Mouse (Mus musculus): Measurements from ENCODE around the gene Cfap65.

- TF ChIP-seq CTCF (IDR thresholded peaks at IDR 0.05; ENCODE audit: low read depth): no peak
- TF ChIP-seq EP300 (IDR thresholded peaks at IDR 0.05; ENCODE audit: low read depth): no peak
Observed at GRCm38 (mm10) chr1:74927621-74928296, 7.6 kb downstream of the Cfap65 start.

Measured in liver, embryonic 14.5 days (tissue).